In the genomic region with DNA sequence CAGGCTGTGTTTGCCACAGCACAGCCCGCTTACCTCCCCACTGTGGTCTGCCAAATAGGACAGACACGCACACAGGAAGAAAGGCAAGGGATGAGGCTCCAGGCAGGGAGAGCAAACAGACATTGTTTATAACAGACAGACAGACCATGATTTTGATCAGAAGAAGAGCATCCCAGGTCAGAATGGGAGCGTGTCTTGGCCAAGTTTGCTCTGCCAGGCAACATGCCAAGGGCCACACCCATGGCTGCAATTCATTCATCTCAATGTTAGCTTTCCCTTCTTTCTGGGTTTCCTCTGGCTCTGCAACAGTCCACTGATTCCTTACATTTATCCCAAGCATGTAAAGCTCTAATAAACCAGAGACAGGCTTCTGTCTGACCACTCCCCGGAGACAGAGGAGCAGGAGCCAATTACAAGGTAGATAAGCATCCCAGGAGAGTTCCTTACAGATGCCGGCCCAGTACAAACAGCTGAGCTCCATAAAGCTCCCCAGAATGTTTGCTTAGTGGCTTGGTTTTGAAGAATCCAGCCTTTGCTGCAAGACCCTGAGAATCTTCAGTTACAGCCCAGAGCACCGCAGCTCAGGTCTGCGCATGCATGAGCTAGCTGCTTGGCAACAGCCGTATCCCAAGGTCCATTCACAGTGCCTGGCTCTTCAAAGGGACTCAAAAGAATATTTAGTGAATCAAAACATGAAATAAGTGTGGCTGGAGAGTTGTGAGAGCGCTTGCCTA, we compare ENCODE assay signal across 11 mouse cellular contexts. TPM values are rescaled to one million over a fixed set of nuclear protein-coding genes. Genes with fewer than 3 reads are reported as not detected.
DNase-seq lines count a peak whose midpoint lies in the region; ATAC-seq and TF ChIP-seq lines count a peak whose summit lies in the region.
"Had no signal": no experiment of that assay in that cellular context is flagged by ENCODE, and none has a peak within 500 bp of the region (broad histone marks: within the 10 kb centered on the region; RNA-seq: fewer than 3 reads in every experiment).

No protein-coding gene starts in this region.

- no peak overlapping the region for H3K9ac ChIP-seq in forebrain, postnatal 0 days
- H3K9ac ChIP-seq in forebrain, embryonic 15.5 days (replicated peaks), result no peak overlapping the region
- H3K9ac ChIP-seq in intestine, embryonic 15.5 days, result no peak overlapping the region
- no peak overlapping the region for H3K9ac ChIP-seq in midbrain, embryonic 11.5 days (ENCODE audit: low read length)
- H3K9ac ChIP-seq: embryonic facial prominence, embryonic 13.5 days; stomach, embryonic 15.5 days had no signal

- H3K27ac ChIP-seq in forebrain, postnatal 0 days (ENCODE audit: low read depth, low read length), result no peak overlapping the region
- no peak overlapping the region for H3K27ac ChIP-seq in forebrain, embryonic 15.5 days (replicated peaks)
- H3K27ac ChIP-seq in intestine, embryonic 15.5 days, result peak overlapping the region; percentile 34; the same call in 1 of the 2 replicates
- H3K27ac ChIP-seq in midbrain, embryonic 11.5 days (ENCODE audit: low read depth, low read length), result peak overlapping the region; percentile 35; the same call in 1 of the 2 replicates
- no peak overlapping the region for H3K27ac ChIP-seq in cerebellum, adult 2 months (ENCODE audit: insufficient read depth, low read length)
- H3K27ac ChIP-seq: embryonic facial prominence, embryonic 13.5 days; stomach, embryonic 15.5 days had no signal

- TF ChIP-seq POLR2A in cerebellum, adult 2 months (IDR thresholded peaks at IDR 0.05; ENCODE audit: borderline replicate concordance, insufficient read depth, low read length), result no peak

- H3K4me3 ChIP-seq in forebrain, postnatal 0 days (ENCODE audit: low read depth, low read length), result no peak overlapping the region
- H3K4me3 ChIP-seq in forebrain, embryonic 15.5 days, result no peak overlapping the region
- H3K4me3 ChIP-seq in intestine, embryonic 15.5 days (replicated peaks), result no peak overlapping the region
- H3K4me3 ChIP-seq in midbrain, embryonic 11.5 days (ENCODE audit: low read depth, low read length), result no peak overlapping the region
- H3K4me3 ChIP-seq in cerebellum, adult 2 months (replicated peaks; ENCODE audit: insufficient read depth, low read depth, low read length), result no peak overlapping the region
- H3K4me3 ChIP-seq: embryonic facial prominence, embryonic 13.5 days; stomach, embryonic 15.5 days had no signal

- peak; percentile 54 for ATAC-seq in forebrain, postnatal 0 days
- ATAC-seq in forebrain, embryonic 15.5 days (replicated peaks), result no peak
- no peak for ATAC-seq in intestine, embryonic 15.5 days
- peak; percentile 39; the same call in 1 of the 2 replicates for ATAC-seq in midbrain, embryonic 11.5 days (ENCODE audit: low FRiP score)
- no peak for ATAC-seq in megakaryocyte, adult 5-6 weeks (ENCODE audit: poor library complexity, severe bottlenecking)
- ATAC-seq in CD4-positive, CD25-positive, alpha-beta regulatory T cell, adult 4 months, result no peak

- no peaks in the 10 kb centered on the region for H3K27me3 ChIP-seq in forebrain, postnatal 0 days (ENCODE audit: insufficient read depth, low read length)
- H3K27me3 ChIP-seq in forebrain, embryonic 15.5 days, result no peaks in the 10 kb centered on the region
- no peaks in the 10 kb centered on the region for H3K27me3 ChIP-seq in intestine, embryonic 15.5 days (replicated peaks)
- H3K27me3 ChIP-seq in midbrain, embryonic 11.5 days (ENCODE audit: control insufficient read depth, insufficient read depth, low read length), result no peaks in the 10 kb centered on the region
- H3K27me3 ChIP-seq in cerebellum, adult 2 months (ENCODE audit: control insufficient read depth, insufficient read depth, low read length), result no peaks in the 10 kb centered on the region
- H3K27me3 ChIP-seq: stomach, embryonic 15.5 days had no signal

- H3K4me1 ChIP-seq in forebrain, postnatal 0 days (ENCODE audit: insufficient read depth), result no peaks in the 10 kb centered on the region
- peaks cover 14% of the 10 kb centered on the region for H3K4me1 ChIP-seq in forebrain, embryonic 15.5 days
- H3K4me1 ChIP-seq in intestine, embryonic 15.5 days (replicated peaks), result peaks cover 16% of the 10 kb centered on the region; the same call in 1 of the 2 replicates
- H3K4me1 ChIP-seq in midbrain, embryonic 11.5 days (ENCODE audit: control insufficient read depth, insufficient read depth, low read length), result peaks cover 14% of the 10 kb centered on the region
- H3K4me1 ChIP-seq in cerebellum, adult 2 months (ENCODE audit: control insufficient read depth, insufficient read depth, low read length), result no peaks in the 10 kb centered on the region

- no peaks in the 10 kb centered on the region; the same call in 1 of the 2 replicates for H3K36me3 ChIP-seq in forebrain, postnatal 0 days (ENCODE audit: insufficient read depth)
- no peaks in the 10 kb centered on the region for H3K36me3 ChIP-seq in forebrain, embryonic 15.5 days
- H3K36me3 ChIP-seq in intestine, embryonic 15.5 days, result no peaks in the 10 kb centered on the region
- no peaks in the 10 kb centered on the region for H3K36me3 ChIP-seq in midbrain, embryonic 11.5 days (ENCODE audit: control insufficient read depth, insufficient read depth, low read length)
- H3K36me3 ChIP-seq: embryonic facial prominence, embryonic 13.5 days; stomach, embryonic 15.5 days had no signal

- 46% methylated on average over 9 of the region's 9 CpGs for WGBS in forebrain, postnatal 0 days
- WGBS in forebrain, embryonic 15.5 days, result 54% methylated on average over 9 of the region's 9 CpGs
- 30% methylated on average over 9 of the region's 9 CpGs for WGBS in intestine, embryonic 15.5 days
- WGBS in midbrain, embryonic 11.5 days, result 59% methylated on average over 9 of the region's 9 CpGs
- WGBS in cerebellum, adult 2 months, result 66% methylated on average over 9 of the region's 9 CpGs

- no peaks in the 10 kb centered on the region for H3K9me3 ChIP-seq in forebrain, postnatal 0 days (ENCODE audit: low read length)
- H3K9me3 ChIP-seq in forebrain, embryonic 15.5 days, result no peaks in the 10 kb centered on the region
- no peaks in the 10 kb centered on the region for H3K9me3 ChIP-seq in intestine, embryonic 15.5 days
- no peaks in the 10 kb centered on the region for H3K9me3 ChIP-seq in midbrain, embryonic 11.5 days (ENCODE audit: control insufficient read depth, low read length)
- H3K9me3 ChIP-seq: embryonic facial prominence, embryonic 13.5 days; stomach, embryonic 15.5 days had no signal

- DNase-seq in forebrain, postnatal 0 days, result no peak
- DNase-seq in Muller cell, postnatal 12 days (ENCODE audit: inconsistent ontology term), result peak; percentile 27
- DNase-seq in midbrain, embryonic 11.5 days (ENCODE audit: low spot score, missing footprints), result no peak
- no peak for DNase-seq in cerebellum, adult 2 months
- DNase-seq: cerebellum, adult 11 months had no signal

- H3K4me2 ChIP-seq in forebrain, postnatal 0 days (ENCODE audit: low read depth), result no peak overlapping the region
- H3K4me2 ChIP-seq in forebrain, embryonic 15.5 days (replicated peaks), result no peak overlapping the region
- no peak overlapping the region for H3K4me2 ChIP-seq in intestine, embryonic 15.5 days (replicated peaks)
- no peak overlapping the region for H3K4me2 ChIP-seq in midbrain, embryonic 11.5 days
- H3K4me2 ChIP-seq: embryonic facial prominence, embryonic 13.5 days; stomach, embryonic 15.5 days had no signal

- TF ChIP-seq CTCF in forebrain, postnatal 0 days (IDR thresholded peaks at IDR 0.05; ENCODE audit: low read depth), result no peak
- no peak for TF ChIP-seq CTCF in cerebellum, adult 2 months (IDR thresholded peaks at IDR 0.05; ENCODE audit: borderline replicate concordance, insufficient read depth, low read depth, low read length)

RNA-seq across cellular contexts. Expression of a gene that starts 5.2 kb away (rescaled TPM):
- 14.8 and 23.1 TPM in 2 replicates for total RNA-seq in forebrain, postnatal 0 days (2014; rRNA removed)
- polyA plus RNA-seq in forebrain, postnatal 0 days (2015; fragmentation: Nextera tagmentation; extraction: Ambion mirVana), result 14.4 and 18.1 TPM in 2 replicates
- 16.5 and 16.9 TPM in 2 replicates for polyA plus RNA-seq in forebrain, embryonic 15.5 days (2015; fragmentation: Nextera tagmentation; extraction: Ambion mirVana)
- polyA plus RNA-seq in intestine, embryonic 15.5 days (2015; fragmentation: Nextera tagmentation; extraction: Ambion mirVana), result 21.4 and 23.0 TPM in 2 replicates
- 47.9 and 48.7 TPM in 2 replicates for polyA plus RNA-seq in midbrain, embryonic 11.5 days (2014; fragmentation: Nextera tagmentation; extraction: Ambion mirVana)
- total RNA-seq in megakaryocyte, adult 5-6 weeks (2015), result 0.20 TPM in 1 of 2 replicates, not detected in the other
- 0.12 TPM in 1 of 2 replicates, not detected in the other for total RNA-seq in megakaryocyte, adult 5-6 weeks (2017)
- polyA plus RNA-seq in cerebellum, adult 2 months (2012; rRNA removed), result 11.3 and 13.1 TPM in 2 replicates
- polyA plus RNA-seq in CD4-positive, CD25-positive, alpha-beta regulatory T cell, adult 4 months (2017; shearing (Covaris generic)), result under 1 TPM in 1 of 2 experiments, not detected in 1; 0.08 TPM

Comparison
In these comparisons a context has a peak if more than half of its experiments do, and no peak if none do; other contexts are left out.
1. ATAC-seq: peak in forebrain, postnatal 0 days (single experiment) and midbrain, embryonic 11.5 days (single experiment); none in forebrain, embryonic 15.5 days (single experiment), intestine, embryonic 15.5 days (single experiment), megakaryocyte, adult 5-6 weeks (single experiment) and CD4-positive, CD25-positive, alpha-beta regulatory T cell, adult 4 months (single experiment).
2. H3K27ac ChIP-seq: peak in intestine, embryonic 15.5 days (single experiment) and midbrain, embryonic 11.5 days (single experiment); none in forebrain, postnatal 0 days (single experiment), forebrain, embryonic 15.5 days (single experiment) and cerebellum, adult 2 months (single experiment).
3. RNA of a gene that starts 5.2 kb away (polyA plus RNA-seq): 47.9 to 48.7 TPM in midbrain, embryonic 11.5 days, 21.4 to 23.0 TPM in intestine, embryonic 15.5 days, 16.5 to 16.9 TPM in forebrain, embryonic 15.5 days, 14.4 to 18.1 TPM in forebrain, postnatal 0 days and 11.3 to 13.1 TPM in cerebellum, adult 2 months; 0.08 TPM in CD4-positive, CD25-positive, alpha-beta regulatory T cell, adult 4 months; every median in the first group is over 10 times any median in the second.